Mouse (Mus musculus): ENCODE data around the gene Olfr266. TPM values are rescaled to one million over a fixed set of nuclear protein-coding genes. Genes with fewer than 3 reads are reported as not detected.

Gene Olfr266
- polyA plus RNA-seq, 1 experiment from 2014 or later, result not detected

Other genes with a start within 250 kb of the Olfr266 start
- 6.1 and 6.7 TPM in 2 replicates for gene Lrif1, start 141.3 kb downstream of the Olfr266 start, polyA plus RNA-seq (2016; fragmentation: Nextera tagmentation; extraction: Ambion mirVana)
- 12.6 and 13.7 TPM in 2 replicates for gene Cd53, start 36.1 kb downstream of the Olfr266 start, polyA plus RNA-seq (2016; fragmentation: Nextera tagmentation; extraction: Ambion mirVana)
- 4.4 and 5.3 TPM in 2 replicates for gene Kcna3, start 209.9 kb upstream of the Olfr266 start, polyA plus RNA-seq (2016; fragmentation: Nextera tagmentation; extraction: Ambion mirVana)